Mouse (Mus musculus): Measurements from ENCODE around the gene Fam129b. TPM values are rescaled to one million over a fixed set of nuclear protein-coding genes. Genes with fewer than 3 reads are reported as not detected.

The Fam129b gene
- total RNA-seq, 2 experiments from 2014 or later: 20.4 to 25.0 TPM

GRCm38 (mm10) chr2:32923551-32924250 lies 47.8 kb downstream of the Fam129b start:
- no peak for DNase-seq

DNA sequence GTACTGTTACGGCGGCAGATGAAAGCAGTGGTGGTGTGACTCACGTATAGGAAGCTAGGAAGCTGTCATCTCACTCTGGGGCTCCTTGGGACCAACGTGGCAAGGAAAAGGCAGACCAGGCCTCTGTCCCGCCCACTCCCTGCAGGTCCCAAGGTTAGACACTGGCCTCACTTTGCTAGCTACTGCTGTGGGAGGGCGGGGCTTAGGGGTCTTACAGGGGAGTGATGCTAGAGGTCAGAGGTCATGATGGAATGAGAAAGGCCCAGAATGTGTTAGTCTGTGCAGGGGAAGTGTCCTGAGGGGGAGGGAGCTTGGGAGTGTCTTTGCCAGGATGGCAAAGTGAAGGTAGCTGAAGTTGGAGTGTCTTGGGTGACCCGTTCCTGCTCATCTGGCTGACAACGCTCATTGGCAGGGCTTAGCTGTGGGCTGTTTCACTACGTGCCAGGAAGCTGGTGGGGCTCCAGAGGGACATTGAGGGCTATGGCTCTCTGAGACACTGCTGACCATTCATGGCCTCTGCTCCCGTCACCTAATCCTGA lies 48.5 kb downstream of the Fam129b start:
- DNase-seq: no peak

DNA sequence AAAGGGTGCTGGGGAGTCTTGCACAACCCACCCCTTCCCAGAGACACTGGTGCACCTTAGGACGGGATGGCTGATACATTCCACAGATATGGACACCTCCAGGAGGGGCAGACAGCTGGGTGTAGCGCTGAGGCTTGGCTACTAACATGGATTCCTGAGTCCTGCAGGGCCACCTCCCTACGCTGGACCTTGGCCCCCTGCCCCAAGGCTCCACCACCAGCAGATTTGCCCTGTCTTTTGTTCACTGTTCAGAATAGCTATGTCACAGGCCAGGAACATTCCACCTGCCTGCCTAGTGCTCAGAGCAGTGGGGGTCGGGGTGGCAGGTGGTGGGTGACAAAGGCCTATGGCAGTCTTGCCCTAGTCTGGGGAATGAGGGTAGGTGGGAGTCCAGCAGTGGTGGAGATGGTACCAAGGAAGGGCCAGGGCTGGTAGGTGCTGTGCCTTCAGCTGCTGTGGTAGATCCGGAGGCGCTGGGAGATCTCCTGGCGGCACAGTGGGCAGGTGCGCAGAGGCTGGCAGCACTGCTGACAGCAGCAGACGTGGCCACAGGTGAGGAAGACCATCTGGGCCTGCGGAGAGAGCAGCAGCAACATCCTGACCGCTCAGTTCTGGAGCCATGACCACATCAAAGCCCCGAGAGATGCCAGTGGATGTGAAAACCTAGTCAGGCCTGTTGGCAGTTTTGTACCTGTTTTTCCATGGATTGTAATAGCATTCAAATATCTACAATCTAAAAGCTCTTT lies 50.6 kb downstream of the Fam129b start:
- no peak for DNase-seq

DNA sequence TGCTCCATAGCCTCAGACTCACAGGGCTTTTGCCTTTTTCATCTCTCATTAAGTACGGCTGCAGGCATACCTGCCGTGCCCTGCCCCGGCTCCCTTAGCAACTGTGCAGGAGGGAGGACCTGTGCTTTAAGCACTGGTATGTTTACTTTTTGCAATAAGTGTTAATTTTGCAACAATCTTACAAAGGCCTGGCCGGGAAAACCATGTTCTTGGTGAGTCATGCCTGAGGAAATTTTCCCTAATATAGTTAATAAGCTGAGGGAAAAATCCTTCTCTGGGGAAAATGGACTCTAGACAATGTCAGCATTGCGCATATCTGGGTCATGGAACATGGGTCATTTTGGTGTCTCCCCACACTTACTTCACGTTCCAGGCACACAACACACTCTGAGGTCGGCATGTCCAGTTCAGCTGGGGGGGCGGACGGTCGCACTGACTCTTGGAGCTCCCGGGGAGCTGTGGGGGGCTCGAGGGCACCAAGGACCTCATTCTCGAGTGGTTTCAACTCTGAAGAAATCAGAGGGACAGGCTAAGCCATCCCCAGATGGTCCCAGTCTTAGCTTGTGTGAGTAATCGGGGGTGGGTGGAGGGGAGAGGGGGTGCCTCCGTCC lies 51.8 kb downstream of the Fam129b start:
- DNase-seq: peak in 1 of 2 experiments; percentile 44

DNA sequence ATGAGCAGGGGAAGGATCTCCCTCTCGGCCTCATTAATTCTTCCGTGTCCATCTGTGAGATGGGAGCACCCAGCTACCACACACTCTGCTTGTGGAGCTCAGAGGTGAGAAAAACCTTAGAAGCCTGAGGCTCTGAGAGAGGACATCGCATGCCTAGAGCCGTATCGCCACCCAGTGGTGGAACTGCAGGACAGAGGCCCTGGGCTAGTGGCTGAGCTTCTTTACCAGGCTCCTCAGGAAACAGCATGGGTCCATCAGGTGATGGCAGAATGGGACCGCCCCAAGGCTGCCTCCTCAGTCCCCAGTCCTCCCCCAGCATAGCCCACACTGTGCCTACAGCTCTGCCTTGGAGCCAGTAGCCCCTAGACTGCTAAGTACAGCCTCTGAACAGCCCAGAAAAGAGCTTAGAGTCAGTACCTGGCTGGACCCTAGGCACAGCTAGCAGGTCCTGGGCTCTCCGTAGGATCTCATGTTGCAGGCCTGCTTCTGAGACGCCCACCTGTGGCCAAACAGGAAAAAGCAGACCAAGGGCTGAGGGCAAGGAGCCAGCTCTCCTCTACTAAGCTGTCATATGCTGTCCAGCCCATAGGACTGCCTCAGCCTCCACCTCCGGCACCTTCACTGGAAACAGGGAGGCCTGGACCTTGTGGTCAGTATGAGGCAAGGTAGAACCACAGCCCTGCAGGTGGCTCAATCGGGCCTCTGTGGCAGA lies 52.5 kb downstream of the Fam129b start:
- peak; percentile 76 to 83 for DNase-seq

DNA sequence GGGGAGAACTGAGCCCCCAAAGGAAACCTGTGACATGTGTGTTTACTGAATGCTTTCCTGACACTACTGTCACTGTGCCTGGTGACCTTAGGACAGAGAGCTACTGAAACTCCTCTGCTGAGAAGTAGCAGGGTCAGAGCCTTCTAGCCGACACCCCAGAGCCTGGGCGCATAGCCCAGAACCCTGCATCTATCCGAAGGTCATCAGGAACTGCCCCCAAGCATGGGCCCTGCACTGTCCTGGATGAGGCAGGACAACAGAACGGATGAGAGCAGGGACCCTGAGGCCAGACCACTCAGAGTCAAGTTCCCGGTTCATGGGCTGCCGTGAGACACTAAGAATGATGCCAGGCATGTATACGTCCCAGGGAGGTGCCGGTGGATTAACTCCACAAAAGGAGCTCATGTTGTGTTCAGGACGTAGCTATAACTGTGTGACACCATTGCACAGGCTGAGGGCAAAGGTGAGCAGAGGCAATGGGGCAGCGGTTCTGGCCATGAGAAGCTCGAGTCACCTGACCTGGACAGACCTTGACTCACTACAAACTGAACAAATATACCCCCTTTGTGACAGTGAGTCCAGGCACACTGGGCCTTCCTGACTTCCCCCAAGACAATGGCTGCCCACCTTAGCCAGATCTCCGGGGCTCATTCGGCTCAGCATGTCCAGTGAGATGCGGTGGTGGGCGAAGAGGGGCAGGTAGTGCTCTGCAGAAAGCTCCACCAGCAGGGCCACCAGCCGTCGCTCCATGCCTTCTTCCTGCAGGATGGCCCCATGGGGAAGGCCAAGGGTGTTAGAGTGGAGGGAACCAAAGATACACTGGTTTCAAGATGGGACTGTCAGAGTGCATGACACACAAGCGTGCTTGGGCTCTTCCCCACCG lies 53.3 kb downstream of the Fam129b start:
- no peak for DNase-seq

DNA sequence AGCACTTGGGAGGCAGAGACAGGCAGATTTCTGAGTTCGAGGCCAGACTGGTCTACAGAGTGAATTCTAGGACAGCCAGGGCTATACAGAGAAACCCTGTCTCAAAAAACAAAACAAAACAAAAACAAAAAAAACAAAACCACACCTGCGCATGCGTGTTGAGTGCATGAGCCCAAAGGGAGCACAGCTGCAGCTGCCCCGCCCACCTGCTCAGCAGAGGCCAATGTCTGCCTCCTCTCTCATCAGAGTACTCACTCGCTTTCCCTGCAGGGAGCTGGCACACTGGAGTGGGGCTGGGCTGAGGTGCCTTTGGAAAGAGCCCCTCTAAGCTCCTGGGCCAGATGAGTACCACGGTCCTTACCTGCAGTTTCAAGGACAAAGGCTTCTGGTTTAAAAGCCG lies 55.8 kb downstream of the Fam129b start:
- DNase-seq: no peak

GRCm38 (mm10) chr2:32938741-32939140 lies 62.8 kb downstream of the Fam129b start:
- no peak for DNase-seq

DNA sequence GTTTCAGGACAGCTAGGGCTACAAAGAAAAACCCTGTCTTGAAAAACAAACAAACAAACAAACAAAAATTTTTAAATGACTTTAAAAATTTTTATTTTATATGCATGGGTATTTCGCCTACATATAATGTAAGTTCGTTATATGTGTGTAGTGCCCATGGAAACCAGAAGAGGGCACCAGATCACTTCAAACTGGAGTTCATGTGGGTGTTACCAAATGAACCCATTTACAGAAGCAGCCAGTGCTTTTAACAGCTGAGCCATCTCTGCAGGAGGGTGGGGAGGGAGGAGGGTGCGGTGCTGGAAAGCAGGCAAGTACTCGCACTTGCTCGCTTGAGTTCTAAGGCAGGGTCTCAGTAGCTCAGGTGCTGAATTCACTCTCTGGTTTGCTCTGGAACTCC lies 63.5 kb downstream of the Fam129b start:
- peak in 1 of 2 experiments; percentile 56 for DNase-seq

DNA sequence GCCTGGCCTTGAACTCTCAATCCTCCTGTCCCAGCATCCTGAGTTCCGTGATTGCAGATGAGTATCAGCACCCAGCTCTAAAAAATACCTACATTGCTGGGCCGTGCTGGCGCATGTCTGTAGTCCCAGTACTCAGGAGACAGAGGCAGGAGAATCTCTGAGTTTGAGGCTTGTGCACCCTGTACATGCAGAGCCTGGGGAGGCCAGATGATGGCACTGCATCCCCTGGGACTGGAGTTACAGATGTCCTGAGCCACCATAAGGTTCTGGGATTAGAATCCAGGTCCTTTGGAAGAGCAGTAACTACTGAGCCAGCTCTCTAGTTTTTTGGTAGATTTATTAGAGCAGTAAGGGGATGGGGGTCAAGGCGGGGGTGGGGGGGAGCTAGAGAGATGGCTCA lies 64.6 kb downstream of the Fam129b start:
- no peak for DNase-seq

DNA sequence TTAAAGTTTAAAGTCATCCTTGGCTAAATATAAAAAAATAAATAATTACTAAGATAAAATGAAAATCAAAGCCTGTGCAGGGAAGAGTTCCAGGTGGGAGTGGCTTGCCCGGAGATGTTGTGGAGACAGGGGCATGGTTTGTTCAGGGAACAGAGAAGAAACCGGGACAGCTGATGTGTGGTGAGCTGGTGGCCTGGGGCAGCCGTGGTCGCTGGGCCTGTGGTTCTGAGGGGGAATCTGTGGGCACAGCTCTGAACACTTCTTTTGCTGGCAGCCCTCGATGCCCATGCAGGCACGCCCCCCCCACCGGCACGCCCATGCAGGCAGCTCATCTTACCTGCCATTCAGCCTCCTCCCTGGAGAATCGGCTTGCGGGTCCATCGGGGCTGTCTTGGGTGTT lies 71.5 kb downstream of the Fam129b start:
- DNase-seq: no peak

DNA sequence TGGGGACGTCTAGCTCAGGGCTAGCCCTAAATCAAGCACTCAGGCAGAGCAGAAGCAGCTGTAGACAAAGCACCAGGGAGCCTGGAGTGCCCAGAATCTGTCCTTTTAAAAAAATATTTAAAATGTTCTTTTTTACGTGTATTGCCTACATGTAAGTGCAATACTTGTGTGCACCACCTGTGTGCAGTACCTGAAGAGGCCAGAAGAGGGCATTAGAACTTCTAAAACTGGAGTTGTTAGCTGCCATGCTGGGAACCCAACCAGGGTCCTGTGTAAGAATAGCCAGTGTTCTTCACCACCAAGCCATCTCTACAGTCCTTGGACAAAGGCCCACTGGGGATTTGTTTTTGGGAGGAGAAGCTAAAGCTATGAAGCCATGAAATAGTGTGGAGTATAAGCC lies 78.7 kb downstream of the Fam129b start:
- no peak for DNase-seq

DNA sequence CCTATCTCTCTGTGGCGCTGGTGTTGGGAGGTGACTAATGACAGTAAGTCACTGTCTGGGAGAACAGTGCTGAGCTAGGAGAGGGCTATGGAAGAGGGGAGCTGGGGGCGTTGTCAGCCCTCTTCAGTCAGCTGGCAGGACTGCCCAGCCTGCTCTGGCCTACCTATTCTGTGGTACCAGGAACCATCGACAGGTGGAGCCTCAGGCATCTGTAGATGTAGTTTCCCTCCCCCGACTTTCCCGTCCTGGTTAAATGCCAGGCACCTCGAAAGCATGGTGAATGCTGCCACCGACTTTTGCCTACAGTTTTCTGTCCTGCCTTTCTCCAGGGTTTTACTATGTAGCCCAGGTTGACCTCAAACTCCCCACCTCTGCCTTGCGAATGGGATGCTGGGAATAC lies 81.4 kb downstream of the Fam129b start:
- no peak for DNase-seq

GRCm38 (mm10) chr2:32960273-32960672 lies 84.4 kb downstream of the Fam129b start:
- DNase-seq: no peak

DNA sequence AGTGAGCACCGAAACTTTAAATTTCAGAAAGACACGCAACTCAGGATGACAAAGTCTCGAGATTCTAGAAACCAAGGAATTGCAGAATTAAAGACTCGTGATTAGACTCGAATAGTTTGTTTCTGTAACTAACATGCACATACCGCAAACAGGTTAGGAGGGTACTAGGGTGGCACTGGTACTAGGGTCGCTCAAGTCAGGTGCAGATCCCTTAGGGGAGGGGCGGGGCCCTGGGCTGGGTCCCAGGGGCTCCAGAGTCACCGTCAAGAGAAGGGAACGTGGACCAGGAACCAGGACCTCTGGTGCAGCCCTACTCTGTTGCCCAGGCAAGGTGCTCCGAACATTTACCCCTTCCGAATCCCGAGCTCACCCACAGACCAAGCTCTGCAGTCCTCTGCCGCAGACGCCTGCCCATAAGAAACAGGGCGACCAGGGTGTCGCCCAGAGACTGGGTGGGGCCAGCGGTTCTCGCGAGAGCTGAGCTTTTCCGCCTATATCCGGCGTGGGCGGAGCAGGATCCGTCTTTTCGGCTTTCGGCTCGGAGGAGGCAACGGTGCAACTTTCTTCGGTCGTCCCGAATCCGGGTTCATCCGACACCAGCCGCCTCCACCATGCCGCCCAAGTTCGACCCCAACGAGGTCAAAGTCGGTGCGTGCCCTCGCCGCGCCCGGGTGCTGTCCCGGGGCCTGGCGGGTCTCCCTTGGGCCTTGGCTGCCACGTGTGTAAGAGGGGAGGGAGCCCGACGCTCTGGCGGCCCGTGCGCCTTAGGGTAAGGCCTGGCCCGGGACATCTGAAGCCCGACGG lies 85.5 kb downstream of the Fam129b start, which contains the start of the genes Rpl12 and Lrsam1:
Gene Rpl12 (plus strand): TSS at position 368 of the 804 bp plus-strand sequence.
Gene Lrsam1 (minus strand): TSS at position 423 of the 804 bp plus-strand sequence.
- peak; percentile 96 to 98 for DNase-seq

DNA sequence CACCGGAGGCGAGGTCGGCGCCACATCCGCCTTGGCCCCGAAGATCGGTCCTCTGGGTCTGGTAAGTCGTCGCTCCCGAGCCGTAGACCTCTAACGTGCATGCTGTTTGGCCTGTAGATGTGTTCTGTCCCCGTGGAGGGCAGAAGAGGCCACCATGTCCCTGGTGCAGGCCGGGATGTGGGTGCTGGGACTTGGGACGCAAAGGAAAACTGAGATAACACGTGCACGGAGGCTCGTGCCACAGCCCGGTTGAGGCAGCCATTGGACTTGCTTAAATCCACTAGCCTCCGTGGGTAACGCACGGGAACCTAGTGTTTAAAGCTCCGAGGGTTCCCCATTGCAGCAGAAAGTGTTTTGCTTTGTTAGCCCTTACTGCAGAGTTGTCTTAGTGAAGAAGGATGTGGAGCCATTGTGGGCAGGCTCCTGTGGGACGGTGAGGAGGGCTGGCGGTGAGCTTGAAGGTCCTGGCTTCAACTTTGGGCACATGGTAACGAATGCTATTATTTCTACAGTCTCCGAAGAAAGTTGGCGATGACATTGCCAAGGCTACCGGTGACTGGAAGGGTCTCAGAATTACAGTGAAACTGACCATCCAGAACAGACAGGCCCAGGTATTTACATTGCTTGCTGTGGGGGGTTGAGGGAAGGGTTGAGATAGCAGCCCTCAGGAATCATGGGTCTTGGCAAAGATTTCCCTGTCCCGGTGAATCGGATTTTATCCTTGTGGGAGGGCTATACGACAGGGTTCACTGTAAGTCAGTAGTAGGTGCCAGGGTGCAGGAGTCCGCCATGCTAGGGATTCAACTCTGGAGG lies 86.4 kb downstream of the Fam129b start:
- peak in 1 of 2 experiments; percentile 20 for DNase-seq

DNA sequence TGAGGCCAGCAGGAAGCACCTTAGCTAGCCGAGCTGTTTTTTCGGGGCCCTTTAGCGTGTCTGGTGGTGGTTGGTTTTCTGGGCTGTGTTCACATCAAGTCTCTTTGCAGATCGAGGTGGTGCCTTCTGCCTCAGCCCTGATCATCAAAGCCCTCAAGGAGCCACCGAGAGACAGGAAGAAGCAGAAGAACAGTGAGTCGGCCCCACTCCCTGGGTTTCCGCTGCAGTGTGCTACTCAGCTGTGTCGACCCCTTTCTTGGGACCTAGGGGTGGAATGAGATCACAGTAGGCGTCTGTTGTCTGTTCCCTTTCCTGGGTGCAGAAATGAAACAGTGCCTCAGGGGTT lies 86.9 kb downstream of the Fam129b start:
- DNase-seq: no peak

DNA sequence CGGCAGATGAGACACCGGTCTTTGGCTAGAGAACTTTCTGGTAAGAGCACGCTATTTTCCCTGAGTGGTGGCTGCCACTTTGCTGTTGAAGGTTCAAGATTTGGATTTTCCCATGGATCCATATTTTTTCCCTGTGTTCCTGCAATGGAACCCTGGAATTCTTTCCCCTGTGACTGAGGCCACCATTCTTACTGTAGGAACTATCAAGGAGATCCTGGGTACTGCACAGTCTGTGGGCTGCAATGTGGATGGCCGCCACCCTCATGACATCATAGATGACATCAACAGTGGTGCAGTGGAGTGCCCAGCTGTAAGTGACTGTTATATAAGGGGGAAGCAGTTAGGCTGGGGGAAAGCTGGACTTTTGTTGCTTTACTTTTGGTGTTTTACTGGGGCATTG lies 87.6 kb downstream of the Fam129b start:
- no peak for DNase-seq

GRCm38 (mm10) chr2:32963981-32964380 lies 88.1 kb downstream of the Fam129b start:
- DNase-seq: no peak

Data from heart, adult 18-20 months (tissue).